Comparison of ENCODE assay signal across 8 mouse cellular contexts in the genomic region with DNA sequence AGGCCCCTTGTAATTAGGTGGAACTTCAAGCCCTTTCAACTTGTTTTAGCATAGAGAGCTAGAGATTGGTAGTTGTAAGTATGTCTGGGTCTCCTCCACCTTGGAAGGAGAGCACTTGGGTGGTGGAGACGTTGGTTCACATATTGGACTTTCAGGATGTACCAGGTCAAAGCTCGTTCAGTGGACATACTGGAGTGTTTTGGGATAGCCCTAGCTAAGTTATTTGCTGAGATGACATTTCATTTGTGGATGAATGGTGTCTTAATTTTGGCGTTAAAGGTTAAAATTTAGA. TPM values are rescaled to one million over a fixed set of nuclear protein-coding genes. Genes with fewer than 3 reads are reported as not detected.
DNase-seq lines count a peak whose midpoint lies in the region; ATAC-seq and TF ChIP-seq lines count a peak whose summit lies in the region.

No protein-coding gene starts in this region.

- TF ChIP-seq CTCF in testis, adult 2 months (IDR thresholded peaks at IDR 0.05; ENCODE audit: control insufficient read depth, insufficient read depth, insufficient replicate concordance, low read depth, low read length): no peak

- DNase-seq in cerebellum, adult 11 months: peak; percentile 8
- no peak for DNase-seq in cerebellum, postnatal 36 days
- no peak for DNase-seq in testis, postnatal 10 days (ENCODE audit: low spot score)
- DNase-seq in right cerebral cortex, adult 18-20 months: no peak
- DNase-seq in layer of hippocampus, adult 18-20 months (ENCODE audit: low spot score in 2 of 2): no peak

- ATAC-seq in kidney, embryonic 15.5 days (replicated peaks; ENCODE audit: low FRiP score): no peak
- ATAC-seq in neural tube, embryonic 14.5 days (ENCODE audit: low read depth): no peak

- H3K4me1 ChIP-seq in testis, adult 2 months (ENCODE audit: control insufficient read depth, insufficient read depth, low read length): peaks cover 7% of the 10 kb centered on the region; the same call in 1 of the 2 replicates
- H3K4me1 ChIP-seq in kidney, embryonic 15.5 days: peaks cover 20% of the 10 kb centered on the region
- H3K4me1 ChIP-seq in neural tube, embryonic 14.5 days (ENCODE audit: control insufficient read depth, insufficient read depth, low read length): peaks cover 17% of the 10 kb centered on the region

- peak overlapping the region; percentile 91 for H3K9ac ChIP-seq in kidney, embryonic 15.5 days
- peak overlapping the region; percentile 82 for H3K9ac ChIP-seq in neural tube, embryonic 14.5 days (replicated peaks; ENCODE audit: low read depth, low read length)

- H3K27ac ChIP-seq in testis, adult 2 months (ENCODE audit: control insufficient read depth, insufficient read depth, low read depth, low read length): no peak overlapping the region
- H3K27ac ChIP-seq in kidney, embryonic 15.5 days: peak overlapping the region; percentile 98
- H3K27ac ChIP-seq in neural tube, embryonic 14.5 days (ENCODE audit: low read depth, low read length): peak overlapping the region; percentile 95; the same call in 1 of the 2 replicates

- no peaks in the 10 kb centered on the region for H3K27me3 ChIP-seq in testis, adult 2 months (ENCODE audit: control insufficient read depth, insufficient read depth, low read length)
- no peaks in the 10 kb centered on the region for H3K27me3 ChIP-seq in kidney, embryonic 15.5 days
- no peaks in the 10 kb centered on the region for H3K27me3 ChIP-seq in neural tube, embryonic 14.5 days (ENCODE audit: control insufficient read depth, insufficient read depth, low read length)

- H3K36me3 ChIP-seq in testis, adult 2 months (ENCODE audit: control insufficient read depth, insufficient read depth, low read length): no peaks in the 10 kb centered on the region
- H3K36me3 ChIP-seq in kidney, embryonic 15.5 days: no peaks in the 10 kb centered on the region
- no peaks in the 10 kb centered on the region for H3K36me3 ChIP-seq in neural tube, embryonic 14.5 days (ENCODE audit: control insufficient read depth, insufficient read depth, low read length)

- 12% methylated on average over 3 of the region's 3 CpGs for WGBS in kidney, embryonic 15.5 days
- WGBS in neural tube, embryonic 14.5 days: 21% methylated on average over 3 of the region's 3 CpGs

- H3K4me2 ChIP-seq in kidney, embryonic 15.5 days: peak overlapping the region; percentile 80
- H3K4me2 ChIP-seq in neural tube, embryonic 14.5 days (ENCODE audit: low read depth, low read length): peak overlapping the region; percentile 85

- no peaks in the 10 kb centered on the region for H3K9me3 ChIP-seq in kidney, embryonic 15.5 days (replicated peaks)
- no peaks in the 10 kb centered on the region for H3K9me3 ChIP-seq in neural tube, embryonic 14.5 days (ENCODE audit: control insufficient read depth, low read length)

- peak overlapping the region; percentile 98; the same call in 1 of the 2 replicates for H3K4me3 ChIP-seq in testis, adult 2 months (ENCODE audit: control insufficient read depth, low read depth, low read length)
- H3K4me3 ChIP-seq in kidney, embryonic 15.5 days (replicated peaks): peak overlapping the region; percentile 90
- peak overlapping the region; percentile 91 for H3K4me3 ChIP-seq in neural tube, embryonic 14.5 days (ENCODE audit: low read depth, low read length)

- TF ChIP-seq POLR2A in testis, adult 2 months (IDR thresholded peaks at IDR 0.05; ENCODE audit: control insufficient read depth, low read depth, low read length): no peak

RNA-seq across cellular contexts. Expression of gene Birc6, which starts 1.4 kb away (rescaled TPM):
- 26.0 and 26.3 TPM in 2 replicates for polyA plus RNA-seq in testis, adult 2 months (2012; rRNA removed)
- 89.3 and 97.7 TPM in 2 replicates for polyA plus RNA-seq in kidney, embryonic 15.5 days (2015; fragmentation: Nextera tagmentation; extraction: Ambion mirVana)
- 106 and 117 TPM in 2 replicates for polyA plus RNA-seq in neural tube, embryonic 14.5 days (2014; fragmentation: Nextera tagmentation; extraction: Ambion mirVana)
- total RNA-seq in layer of hippocampus, adult 18-20 months (2021): 100 to 1,000 TPM; 115 to 120 TPM

RNA-seq across cellular contexts. Expression of gene Yipf4, which starts 40.2 kb away (rescaled TPM):
- polyA plus RNA-seq in testis, adult 2 months (2012; rRNA removed): 12.2 and 16.1 TPM in 2 replicates
- 55.3 and 70.1 TPM in 2 replicates for polyA plus RNA-seq in kidney, embryonic 15.5 days (2015; fragmentation: Nextera tagmentation; extraction: Ambion mirVana)
- 59.1 and 62.0 TPM in 2 replicates for polyA plus RNA-seq in neural tube, embryonic 14.5 days (2014; fragmentation: Nextera tagmentation; extraction: Ambion mirVana)
- total RNA-seq in layer of hippocampus, adult 18-20 months (2021): 10 to 100 TPM; 73.2 to 81.9 TPM
